Mouse (Mus musculus) heart, embryonic 13.5 days (tissue): ENCODE measurements around the gene Sestd1. TPM values are rescaled to one million over a fixed set of nuclear protein-coding genes. Genes with fewer than 3 reads are reported as not detected.

Experiments used
- ATAC-seq: fragments of 200-750 bp; cut with Nextera tagmentation; 2 replicates; pipeline ENCODE4 v1.8.0; 2017; ENCODE audit warnings: moderate TSS enrichment; ENCODE audit not compliant: insufficient number of reproducible peaks, low FRiP score, low TSS enrichment; ENCODE audit errors: extremely low read depth
- H3K27ac ChIP-seq: fragments of 300-500 bp; sonication (generic); replicated peaks from 2 replicates; pipeline ENCODE4 v1.5.1; 2015; ENCODE audit warnings: moderate library complexity, mild to moderate bottlenecking, inconsistent platforms
- H3K27me3 ChIP-seq: fragments of 300-500 bp; sonication (generic); replicated peaks from 2 replicates; pipeline ENCODE4 v1.6.1; 2015; ENCODE audit warnings: mild to moderate bottlenecking, inconsistent platforms
- H3K36me3 ChIP-seq: fragments of 300-500 bp; sonication (generic); 2 replicates; pipeline ENCODE4 v1.6.1; 2015; ENCODE audit warnings: mild to moderate bottlenecking, inconsistent platforms
- H3K4me1 ChIP-seq: fragments of 300-500 bp; sonication (generic); 2 replicates; pipeline ENCODE4 v1.6.1; 2015; ENCODE audit warnings: inconsistent platforms
- H3K4me2 ChIP-seq: fragments of 300-500 bp; sonication (generic); 2 replicates; pipeline ENCODE4 v1.6.1; 2015; ENCODE audit warnings: inconsistent platforms, mild to moderate bottlenecking, moderate library complexity
- H3K4me3 ChIP-seq: fragments of 300-500 bp; sonication (generic); 2 replicates; pipeline ENCODE4 v1.5.1; 2015; ENCODE audit warnings: moderate library complexity, mild to moderate bottlenecking, inconsistent platforms
- H3K9ac ChIP-seq: fragments of 300-500 bp; sonication (generic); 2 replicates; pipeline ENCODE4 v1.6.1; 2015; ENCODE audit warnings: inconsistent platforms, mild to moderate bottlenecking, moderate library complexity
- H3K9me3 ChIP-seq: fragments of 300-500 bp; sonication (generic); 2 replicates; pipeline ENCODE4 v1.6.1; 2016; ENCODE audit warnings: inconsistent platforms
- WGBS: fragments of 180-500 bp; shearing (Covaris S2); methylation state at CpG from one replicate; pipeline ENCODE4 v1.1.7; 2015; ENCODE audit warnings: mixed read lengths; 5-methylcytosine and 5-hydroxymethylcytosine counted together
- polyA plus RNA-seq: library from polyadenylated mRNA; unstranded; fragments of >200 nt; fragmentation: Nextera tagmentation; extraction: Ambion mirVana; gene quantifications from 2 replicates; pipeline ENCODE4 v1.2.1, GENCODE M21; 2015

The Sestd1 gene
- polyA plus RNA-seq, 1 experiment from 2014 or later, result 8.1 TPM

- no peak overlapping the region for H3K4me2 ChIP-seq
- no peak overlapping the region for H3K4me3 ChIP-seq
- H3K27me3 ChIP-seq, result no peaks in the 10 kb centered on the region
- H3K9me3 ChIP-seq, result no peaks in the 10 kb centered on the region
- no peak overlapping the region for H3K9ac ChIP-seq
- H3K27ac ChIP-seq, result no peak overlapping the region
- H3K4me1 ChIP-seq, result peaks cover 40% of the 10 kb centered on the region
- peaks cover 15% of the 10 kb centered on the region for H3K36me3 ChIP-seq
- WGBS, result 67% methylated on average over 1 of the region's 1 CpGs
- ATAC-seq, result no peak
These were observed 32.0 kb downstream of the Sestd1 start for GRCm38 (mm10) chr2:77248416-77248815.

- H3K36me3 ChIP-seq, result peaks cover 21% of the 10 kb centered on the region
- H3K9me3 ChIP-seq, result no peaks in the 10 kb centered on the region
- 77% methylated on average over 10 of the region's 10 CpGs for WGBS
- no peak for ATAC-seq
- no peak overlapping the region; the same call in 1 of the 2 replicates for H3K27ac ChIP-seq
- no peak overlapping the region for H3K4me3 ChIP-seq
- 0 out of 2 replicates have a peak overlapping the region, but pooled peaks have one; percentile 17 for H3K9ac ChIP-seq
- no peaks in the 10 kb centered on the region for H3K27me3 ChIP-seq
- H3K4me1 ChIP-seq, result peaks cover 34% of the 10 kb centered on the region
- no peak overlapping the region for H3K4me2 ChIP-seq
These were observed 33.1 kb downstream of the Sestd1 start for GRCm38 (mm10) chr2:77247200-77247830.

- Histone ChIP-seq H3K27ac (no peak overlapping the region), H3K9me3 (no peaks in the 10 kb centered on the region), H3K4me2 (no peak overlapping the region), H3K27me3 (no peaks in the 10 kb centered on the region), H3K36me3 (peaks cover 31% of the 10 kb centered on the region), H3K4me1 (peaks cover 33% of the 10 kb centered on the region), H3K9ac (no peak overlapping the region), H3K4me3 (no peak overlapping the region)
- no peak for ATAC-seq
- WGBS, result 55% methylated on average over 3 of the region's 3 CpGs
These were observed 34.6 kb downstream of the Sestd1 start for GRCm38 (mm10) chr2:77245806-77246205.

GRCm38 (mm10) chr2:77242248-77242647 lies 38.1 kb downstream of the Sestd1 start:
- Histone ChIP-seq H3K4me3 (no peak overlapping the region), H3K36me3 (peaks cover 54% of the 10 kb centered on the region), H3K27ac (no peak overlapping the region), H3K4me2 (no peak overlapping the region), H3K27me3 (no peaks in the 10 kb centered on the region), H3K9ac (no peak overlapping the region), H3K9me3 (no peaks in the 10 kb centered on the region), H3K4me1 (peaks cover 12% of the 10 kb centered on the region)
- ATAC-seq, result no peak
- WGBS, result 77% methylated on average over 6 of the region's 6 CpGs

GRCm38 (mm10) chr2:77238607-77239006 lies 41.8 kb downstream of the Sestd1 start:
- ATAC-seq, result no peak
- H3K36me3 ChIP-seq, result peaks cover 61% of the 10 kb centered on the region
- no peak overlapping the region for H3K9ac ChIP-seq
- H3K4me2 ChIP-seq, result no peak overlapping the region
- H3K27me3 ChIP-seq, result no peaks in the 10 kb centered on the region
- H3K4me1 ChIP-seq, result no peaks in the 10 kb centered on the region
- WGBS, result 93% methylated on average over 3 of the region's 3 CpGs
- no peak overlapping the region for H3K4me3 ChIP-seq
- no peak overlapping the region for H3K27ac ChIP-seq
- no peaks in the 10 kb centered on the region for H3K9me3 ChIP-seq

GRCm38 (mm10) chr2:77238046-77238445 lies 42.3 kb downstream of the Sestd1 start:
- no peak overlapping the region for H3K27ac ChIP-seq
- no peaks in the 10 kb centered on the region for H3K4me1 ChIP-seq
- H3K9me3 ChIP-seq, result no peaks in the 10 kb centered on the region
- no peak overlapping the region for H3K9ac ChIP-seq
- peaks cover 62% of the 10 kb centered on the region for H3K36me3 ChIP-seq
- H3K4me3 ChIP-seq, result no peak overlapping the region
- WGBS, result 65% methylated on average over 3 of the region's 3 CpGs
- H3K27me3 ChIP-seq, result no peaks in the 10 kb centered on the region
- H3K4me2 ChIP-seq, result no peak overlapping the region
- ATAC-seq, result no peak

GRCm38 (mm10) chr2:77236860-77237259 lies 43.5 kb downstream of the Sestd1 start:
- Histone ChIP-seq H3K4me2 (no peak overlapping the region), H3K9ac (no peak overlapping the region), H3K4me3 (no peak overlapping the region), H3K36me3 (peaks cover 68% of the 10 kb centered on the region), H3K9me3 (no peaks in the 10 kb centered on the region), H3K4me1 (no peaks in the 10 kb centered on the region), H3K27me3 (no peaks in the 10 kb centered on the region), H3K27ac (no peak overlapping the region)
- no peak; the same call in 1 of the 2 replicates for ATAC-seq
- 81% methylated on average over 4 of the region's 4 CpGs for WGBS

- ATAC-seq, result no peak
- H3K27me3 ChIP-seq, result no peaks in the 10 kb centered on the region
- no peaks in the 10 kb centered on the region for H3K4me1 ChIP-seq
- peaks cover 70% of the 10 kb centered on the region for H3K36me3 ChIP-seq
- 86% methylated on average over 4 of the region's 4 CpGs for WGBS
- no peak overlapping the region for H3K4me2 ChIP-seq
- H3K4me3 ChIP-seq, result no peak overlapping the region
- no peak overlapping the region for H3K27ac ChIP-seq
- no peaks in the 10 kb centered on the region for H3K9me3 ChIP-seq
- no peak overlapping the region for H3K9ac ChIP-seq
These were observed 44.5 kb downstream of the Sestd1 start for GRCm38 (mm10) chr2:77235896-77236295.

- 92% methylated on average over 2 of the region's 2 CpGs for WGBS
- H3K9me3 ChIP-seq, result no peaks in the 10 kb centered on the region
- ATAC-seq, result no peak
- H3K9ac ChIP-seq, result no peak overlapping the region
- H3K27ac ChIP-seq, result no peak overlapping the region
- H3K27me3 ChIP-seq, result no peaks in the 10 kb centered on the region
- H3K4me3 ChIP-seq, result no peak overlapping the region
- H3K4me2 ChIP-seq, result no peak overlapping the region
- H3K4me1 ChIP-seq, result no peaks in the 10 kb centered on the region
- H3K36me3 ChIP-seq, result peaks cover 54% of the 10 kb centered on the region
These were observed 47.8 kb downstream of the Sestd1 start for GRCm38 (mm10) chr2:77232604-77233003.

- H3K4me1 ChIP-seq, result peaks cover 22% of the 10 kb centered on the region
- H3K27me3 ChIP-seq, result no peaks in the 10 kb centered on the region
- no peak overlapping the region for H3K9ac ChIP-seq
- H3K9me3 ChIP-seq, result no peaks in the 10 kb centered on the region
- 85% methylated on average over 2 of the region's 2 CpGs for WGBS
- H3K27ac ChIP-seq, result no peak overlapping the region
- H3K4me2 ChIP-seq, result no peak overlapping the region
- ATAC-seq, result no peak
- H3K36me3 ChIP-seq, result peaks cover 9% of the 10 kb centered on the region; the same call in 1 of the 2 replicates
- H3K4me3 ChIP-seq, result no peak overlapping the region
These were observed 59.4 kb downstream of the Sestd1 start for GRCm38 (mm10) chr2:77220960-77221359.

- Histone ChIP-seq H3K4me2 (peak overlapping the region; percentile 50; the same call in 1 of the 2 replicates), H3K4me3 (no peak overlapping the region), H3K9ac (no peak overlapping the region), H3K4me1 (peaks cover 39% of the 10 kb centered on the region), H3K36me3 (peaks cover 32% of the 10 kb centered on the region), H3K9me3 (no peaks in the 10 kb centered on the region), H3K27ac (0 out of 2 replicates have a peak overlapping the region, but pooled peaks have one; percentile 32), H3K27me3 (no peaks in the 10 kb centered on the region)
- WGBS, result 44% methylated on average over 5 of the region's 5 CpGs
- no peak for ATAC-seq
These were observed 67.5 kb downstream of the Sestd1 start for GRCm38 (mm10) chr2:77212885-77213284.

- no peak overlapping the region for H3K9ac ChIP-seq
- no peak overlapping the region for H3K4me3 ChIP-seq
- peaks cover 21% of the 10 kb centered on the region; the same call in 1 of the 2 replicates for H3K36me3 ChIP-seq
- H3K9me3 ChIP-seq, result no peaks in the 10 kb centered on the region
- no peak for ATAC-seq
- WGBS, result 80% methylated on average over 3 of the region's 3 CpGs
- peaks cover 19% of the 10 kb centered on the region for H3K4me1 ChIP-seq
- H3K27me3 ChIP-seq, result no peaks in the 10 kb centered on the region
- no peak overlapping the region for H3K4me2 ChIP-seq
- no peak overlapping the region for H3K27ac ChIP-seq
These were observed 73.4 kb downstream of the Sestd1 start for GRCm38 (mm10) chr2:77206951-77207350.
